Mouse (Mus musculus) small intestine, adult 2 months (tissue): ENCODE measurements at regions not wholly inside any gene's neighbourhood (a gene's known extent, or its start where the extent isn't known, plus 50 kb on each side); places are given as distances from the start of the nearest gene placed in this dataset.

Source experiments
- CTCF ChIP-seq: fragments of 200-500 bp; IDR thresholded peaks from 2 replicates; pipeline ENCODE4 v1.5.1; 2012; ENCODE audit warnings: low read depth, mild to moderate bottlenecking, control low read depth, inconsistent platforms, low read length, moderate library complexity, mixed read lengths; ENCODE audit not compliant: insufficient replicate concordance, insufficient read length; ENCODE audit errors: extremely low read depth
- POLR2A ChIP-seq: fragments of 200-500 bp; IDR thresholded peaks from 2 replicates; pipeline ENCODE4 v1.6.1; 2012; ENCODE audit warnings: low read depth, mild to moderate bottlenecking, control low read depth, inconsistent platforms, low read length, moderate library complexity

DNA sequence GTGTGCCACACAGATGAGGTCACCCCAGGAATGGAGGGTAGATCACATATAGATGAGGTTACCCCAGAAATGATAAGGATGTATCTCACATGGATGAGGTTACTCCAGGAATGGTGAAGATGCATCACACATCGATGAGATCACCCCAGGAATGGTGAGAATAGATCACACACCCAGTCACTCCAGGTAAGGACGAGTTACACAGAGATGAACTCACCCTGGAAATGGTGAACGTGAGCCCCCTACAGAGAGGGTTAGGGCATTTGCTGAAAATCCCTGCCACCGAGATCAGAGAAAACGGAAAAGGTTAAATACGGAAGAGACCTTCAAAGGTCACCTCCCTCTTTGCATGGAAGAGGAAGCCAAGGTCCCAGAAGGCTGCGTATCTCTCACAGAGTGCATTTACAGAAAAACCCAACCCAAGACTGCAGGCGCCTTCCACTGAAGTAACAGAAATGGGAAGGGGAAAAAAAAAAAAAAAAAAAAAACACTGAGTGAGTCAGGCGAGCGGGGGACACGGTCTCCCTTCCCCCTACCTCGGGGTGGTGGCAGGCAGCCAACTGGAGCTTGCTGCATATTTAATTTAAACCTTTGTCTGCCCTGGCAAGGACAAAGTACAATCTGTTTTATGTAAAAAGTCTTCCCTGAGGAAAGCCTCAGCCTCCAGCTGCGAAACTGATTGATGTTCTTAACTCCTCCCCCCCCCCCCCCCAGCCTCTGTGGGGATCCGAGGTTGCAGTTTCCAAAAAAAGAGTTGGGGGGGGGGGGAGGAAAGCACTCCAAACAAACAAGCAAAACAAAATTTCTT is 175.8 kb upstream of the Jmjd1c start:
- TF ChIP-seq POLR2A: no peak
- TF ChIP-seq CTCF: no peak
